Mouse (Mus musculus) MN1 (cell line): ENCODE measurements around the gene Foxm1.
A peak's percentile ranks its signal among the peaks of the same experiment; 100 is the strongest.
"Not testable (repeated sequence)": the region's sequence is repeated elsewhere in the genome, so short reads cannot be mapped to it uniquely, and the experiment has no call there.

Experiments used
- DNase-seq: peaks from one replicate; pipeline ENCODE4 v3.0.0-alpha.2; 2016; ENCODE audit warnings: low spot score

Foxm1 gene

DNA sequence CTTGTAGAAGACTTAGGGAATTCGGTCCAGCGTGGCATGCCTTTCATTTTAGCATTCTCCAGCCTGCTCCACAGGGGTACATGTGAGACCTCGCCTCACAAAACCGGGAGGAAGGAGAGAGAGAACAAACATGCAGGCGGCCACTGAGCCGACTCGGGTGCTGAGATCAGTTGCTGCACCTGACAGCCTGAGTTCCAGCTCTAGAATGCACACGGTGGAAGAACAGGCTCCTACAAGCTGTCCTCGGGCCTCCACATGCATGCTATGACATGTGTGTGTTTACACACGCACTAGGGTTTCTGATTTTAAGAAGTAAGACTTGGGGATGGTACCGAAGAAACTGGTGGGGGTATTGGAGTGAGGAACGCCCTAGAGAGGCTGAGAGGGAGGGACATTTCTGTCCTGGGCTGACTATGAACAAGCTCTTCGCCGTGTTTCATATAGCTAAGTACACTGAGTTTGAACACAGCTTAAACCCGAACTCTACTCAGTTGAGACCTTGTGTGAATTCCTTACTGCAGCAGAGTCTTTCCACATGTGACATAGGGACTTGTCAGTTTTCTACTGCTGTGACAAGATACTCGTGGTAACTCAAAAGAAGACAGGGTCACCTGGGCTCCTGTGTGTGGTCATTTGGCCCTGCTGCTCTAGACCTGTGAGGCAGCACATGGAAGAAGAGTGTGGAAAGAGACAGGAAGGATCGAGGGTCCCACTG is 13.8 kb downstream of the Foxm1 start:
- no peak for DNase-seq

DNA sequence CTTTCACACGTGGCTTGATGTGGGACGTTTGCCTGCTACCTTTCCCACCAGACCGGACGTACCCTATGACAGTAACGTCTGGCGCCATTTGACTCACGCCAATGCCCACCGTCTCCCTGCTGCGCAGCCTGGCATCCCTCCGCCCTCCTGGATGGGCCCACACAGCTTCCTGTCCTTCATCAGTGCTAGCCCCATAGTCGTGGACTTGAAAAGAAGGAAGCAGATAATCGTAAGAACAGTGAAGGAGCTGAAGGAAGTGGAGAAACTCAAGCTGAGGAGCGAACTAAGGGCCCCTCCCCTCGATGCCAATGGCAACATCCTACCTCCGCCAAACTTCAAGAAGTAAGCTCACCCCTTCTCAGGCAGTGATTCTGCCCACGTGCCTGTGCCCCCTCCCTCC is 16.9 kb downstream of the Foxm1 start:
- DNase-seq = no peak

DNA sequence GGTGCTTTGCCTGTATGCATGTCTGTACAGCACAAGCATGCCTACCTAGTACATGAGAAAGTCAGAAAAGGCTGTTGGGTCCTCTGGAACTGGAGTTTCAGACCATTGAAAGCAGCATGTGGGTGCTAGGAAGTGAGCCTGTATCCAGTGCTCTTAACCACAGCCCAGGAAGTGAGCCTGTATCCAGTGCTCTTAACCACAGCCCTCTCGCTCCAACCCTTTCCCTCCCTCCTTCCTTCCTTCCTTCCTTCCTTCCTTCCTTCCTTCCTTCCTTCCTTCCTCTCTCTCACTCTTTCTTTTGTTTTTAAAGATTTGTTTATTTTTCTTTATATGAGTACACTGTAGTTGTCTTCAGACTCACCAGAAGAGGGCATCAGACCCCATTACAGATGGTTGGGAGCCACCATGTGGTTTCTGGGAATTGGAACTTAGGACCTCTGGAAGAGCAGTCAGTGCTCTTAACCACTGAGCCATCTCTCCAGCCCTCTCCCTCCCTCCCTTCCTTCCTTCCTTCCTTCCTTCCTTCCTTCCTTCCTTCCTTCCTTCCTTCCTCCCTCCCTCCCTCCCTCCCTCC is 17.9 kb downstream of the Foxm1 start:
- DNase-seq = not testable (repeated sequence)

DNA sequence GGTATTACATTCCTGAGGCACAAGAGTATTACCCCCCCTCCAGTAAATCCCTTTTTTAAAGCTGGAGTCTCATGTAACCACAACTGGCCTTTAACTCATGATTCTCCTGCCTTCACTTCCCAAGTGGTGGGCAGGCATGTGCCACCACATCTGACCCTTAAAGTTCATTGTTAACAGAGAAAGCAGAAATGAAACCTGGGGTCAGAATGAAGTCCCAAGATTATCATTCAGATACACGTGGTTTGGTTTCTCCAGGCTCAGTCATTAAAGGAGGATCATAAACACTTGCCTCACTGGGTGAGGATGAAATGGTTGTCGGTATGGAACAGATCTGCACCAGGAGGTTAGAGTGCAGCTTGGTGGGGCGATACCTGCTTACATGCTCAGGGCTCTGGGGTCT is 18.5 kb downstream of the Foxm1 start:
- DNase-seq = no peak

DNA sequence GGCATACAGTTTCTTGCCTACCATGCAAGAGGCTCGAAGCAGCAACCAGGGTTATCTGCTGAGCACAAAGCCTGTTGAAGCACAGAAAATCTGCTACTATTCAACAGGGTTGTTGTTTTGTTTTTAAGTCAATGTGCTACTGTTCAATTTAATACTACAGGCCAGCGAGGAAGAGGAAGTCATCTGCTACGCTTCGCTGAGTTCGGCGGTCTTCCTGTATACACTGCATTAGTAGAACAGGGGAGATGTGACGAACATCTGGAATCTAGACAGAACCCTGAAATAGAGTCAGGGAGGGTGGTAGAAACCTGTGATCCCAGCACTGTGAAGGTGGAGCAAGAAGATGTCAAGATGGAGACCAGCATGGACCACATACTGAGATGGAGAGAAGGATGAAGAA is 21.0 kb downstream of the Foxm1 start:
- DNase-seq = no peak

DNA sequence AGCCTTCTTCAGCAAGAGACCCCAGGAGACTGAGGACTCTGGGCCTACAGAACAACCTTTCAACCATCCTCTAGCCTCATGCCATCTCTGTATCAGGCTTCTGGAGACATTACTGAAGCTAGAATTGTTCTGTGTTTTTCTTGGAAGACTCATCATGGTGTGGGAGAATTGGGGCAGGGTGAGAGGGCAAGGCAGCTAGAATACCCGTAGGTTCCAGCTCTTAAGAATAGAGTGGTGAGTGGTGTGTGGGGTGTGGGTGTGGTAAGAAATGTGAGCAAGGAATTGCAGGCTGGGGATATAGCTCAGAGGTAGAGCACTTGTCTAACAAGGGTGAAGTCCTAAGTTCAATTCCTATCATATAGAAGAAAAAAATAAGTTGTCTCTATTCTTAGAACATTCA is 22.3 kb downstream of the Foxm1 start:
- no peak for DNase-seq

DNA sequence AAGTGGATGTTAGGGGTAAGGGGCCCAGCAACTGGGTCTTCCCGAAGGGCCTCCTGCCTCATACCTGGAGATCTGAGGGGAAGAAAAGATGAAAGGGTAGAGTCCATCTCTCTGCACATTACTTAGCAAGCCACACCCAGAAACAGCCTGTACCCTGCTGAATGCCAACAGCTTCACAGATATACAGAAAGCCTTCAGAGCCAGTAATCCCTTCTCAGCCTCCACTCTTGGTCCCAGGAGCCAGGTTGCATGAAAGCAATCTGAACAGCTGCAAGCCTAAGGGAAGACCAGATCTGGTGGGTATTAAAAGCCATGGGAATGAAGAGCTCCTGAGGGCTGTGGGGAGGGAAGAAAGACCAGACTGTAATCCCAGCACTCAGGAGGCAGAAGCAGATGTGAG is 26.4 kb downstream of the Foxm1 start:
- DNase-seq = no peak

DNA sequence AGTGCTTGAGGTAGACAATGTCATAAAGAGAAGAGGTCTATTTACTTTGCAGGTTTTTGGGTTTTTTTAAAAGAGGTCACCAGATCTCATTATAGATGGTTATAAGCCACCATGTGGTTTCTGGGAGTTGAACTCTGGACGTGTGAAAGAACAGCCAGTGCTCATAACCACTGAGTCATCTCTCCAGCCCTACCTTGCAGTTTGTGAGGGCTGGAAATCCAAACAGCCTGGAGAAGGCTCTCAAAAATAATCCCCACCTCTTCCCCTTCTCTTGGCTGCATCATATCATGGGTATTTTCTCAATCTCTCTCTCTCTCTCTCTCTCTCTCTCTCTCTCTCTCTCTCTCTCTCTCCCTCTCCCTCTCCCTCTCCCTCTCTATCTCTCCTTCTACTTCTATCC is 27.9 kb downstream of the Foxm1 start:
- DNase-seq = no peak

DNA sequence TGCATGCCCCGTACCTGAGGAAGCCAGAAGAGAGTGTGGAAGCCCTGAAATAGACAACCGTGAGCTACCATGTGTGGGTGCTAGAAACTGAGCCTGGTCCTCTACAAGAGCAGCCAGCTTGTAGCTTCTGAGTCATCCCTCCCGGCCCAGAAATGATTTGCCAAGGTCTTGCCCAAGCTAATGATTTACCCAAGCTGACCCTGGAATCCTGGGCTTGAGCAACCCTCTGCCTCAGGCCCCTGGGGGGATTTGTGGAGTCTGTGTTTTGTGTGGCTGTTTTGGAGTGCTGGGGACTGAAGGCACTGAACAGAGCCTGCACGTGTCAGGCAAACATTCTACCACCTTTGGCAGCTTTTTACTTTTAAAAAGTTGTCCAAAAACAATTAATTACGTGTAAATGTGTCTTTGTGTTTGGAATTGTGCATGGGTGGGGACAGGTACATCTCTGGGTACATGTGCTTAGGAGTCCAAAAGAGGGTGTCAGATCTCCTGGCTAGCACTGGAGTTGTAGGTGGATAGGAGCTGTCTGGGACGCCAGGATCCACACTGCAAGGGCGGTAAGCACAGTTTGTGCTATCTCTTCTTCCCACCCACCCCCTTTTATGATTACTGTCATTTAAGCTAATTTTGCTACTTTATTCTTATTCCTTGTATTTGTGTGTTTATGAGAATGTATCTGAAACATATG is 35.0 kb downstream of the Foxm1 start:
- no peak for DNase-seq

DNA sequence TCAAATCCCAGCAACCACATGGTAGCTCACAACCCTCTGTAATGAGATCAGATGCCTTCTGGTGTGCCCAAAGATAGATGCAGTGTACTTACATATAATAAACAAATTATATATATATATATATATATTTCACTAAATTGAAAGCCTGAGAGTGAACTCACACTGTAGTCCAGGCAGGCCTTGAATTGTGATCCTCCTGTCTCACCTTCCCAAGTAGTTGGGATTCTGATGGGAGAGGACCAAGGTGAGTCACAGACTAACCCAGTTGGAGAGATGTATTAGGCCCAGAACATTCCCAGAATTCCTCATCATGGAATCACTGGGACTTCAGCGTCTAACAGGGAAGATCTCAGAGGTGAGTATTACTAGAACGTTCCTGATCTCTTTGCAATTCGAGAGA is 36.2 kb downstream of the Foxm1 start, which contains the start of gene Nrip2:
Gene Nrip2, plus strand, starts transcription at position 301 of the 400 bp plus-strand sequence.
- no peak for DNase-seq

DNA sequence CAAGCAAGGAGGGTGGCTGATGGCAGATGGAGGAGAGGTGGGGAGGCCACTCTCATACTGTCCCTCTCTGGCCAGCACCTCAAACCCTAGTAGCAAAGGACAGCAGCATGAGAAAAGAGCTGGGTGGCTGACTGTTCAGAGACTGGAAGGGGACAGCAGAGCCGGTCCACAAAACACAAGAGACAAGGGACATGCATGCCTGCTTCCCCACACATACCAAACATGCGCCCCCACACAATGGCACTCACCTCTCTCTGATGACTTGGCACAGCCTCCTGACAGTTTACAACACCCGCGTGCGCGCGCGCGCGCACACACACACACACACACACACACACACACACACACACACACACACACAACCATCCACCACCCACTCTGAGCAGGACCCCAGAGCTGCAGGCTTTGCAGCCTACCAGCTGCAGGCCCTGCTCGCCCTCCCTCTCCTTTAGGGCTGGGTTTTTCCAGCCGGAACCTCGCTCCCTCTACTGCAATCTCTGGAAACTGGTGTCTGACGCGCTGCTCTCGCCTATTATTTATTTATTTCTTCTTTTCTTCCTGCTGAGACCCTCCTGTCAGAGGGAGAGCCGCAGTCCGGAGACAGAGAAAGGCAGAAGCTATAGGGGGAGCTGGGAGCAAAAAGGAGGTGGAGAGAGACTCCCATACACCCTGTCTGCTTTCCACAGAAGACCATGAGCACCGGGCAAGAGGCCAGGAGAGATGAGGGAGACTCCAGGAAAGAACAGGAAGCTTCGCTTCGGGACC is 36.8 kb downstream of the Foxm1 start:
- DNase-seq = peak; percentile 64

DNA sequence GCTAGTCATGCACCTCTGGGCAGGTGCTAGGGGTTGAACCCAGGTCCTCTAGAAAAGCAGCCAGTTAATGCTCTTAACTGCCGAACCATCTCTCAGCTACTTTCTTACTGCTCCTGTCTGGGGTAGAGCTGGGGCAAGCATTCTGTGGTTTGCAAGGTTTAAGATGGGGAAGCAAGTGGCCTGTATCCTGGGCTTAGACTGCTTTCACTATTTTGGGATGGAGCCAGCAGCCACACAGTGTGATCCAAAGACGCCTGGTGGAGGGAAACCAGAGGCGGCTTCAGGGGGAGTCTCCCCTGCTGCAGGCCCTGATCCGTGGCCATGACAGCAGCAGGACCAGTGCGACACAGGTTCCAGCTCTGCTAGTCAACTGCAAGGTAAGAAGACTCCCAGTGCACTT is 41.9 kb downstream of the Foxm1 start:
- DNase-seq = no peak

DNA sequence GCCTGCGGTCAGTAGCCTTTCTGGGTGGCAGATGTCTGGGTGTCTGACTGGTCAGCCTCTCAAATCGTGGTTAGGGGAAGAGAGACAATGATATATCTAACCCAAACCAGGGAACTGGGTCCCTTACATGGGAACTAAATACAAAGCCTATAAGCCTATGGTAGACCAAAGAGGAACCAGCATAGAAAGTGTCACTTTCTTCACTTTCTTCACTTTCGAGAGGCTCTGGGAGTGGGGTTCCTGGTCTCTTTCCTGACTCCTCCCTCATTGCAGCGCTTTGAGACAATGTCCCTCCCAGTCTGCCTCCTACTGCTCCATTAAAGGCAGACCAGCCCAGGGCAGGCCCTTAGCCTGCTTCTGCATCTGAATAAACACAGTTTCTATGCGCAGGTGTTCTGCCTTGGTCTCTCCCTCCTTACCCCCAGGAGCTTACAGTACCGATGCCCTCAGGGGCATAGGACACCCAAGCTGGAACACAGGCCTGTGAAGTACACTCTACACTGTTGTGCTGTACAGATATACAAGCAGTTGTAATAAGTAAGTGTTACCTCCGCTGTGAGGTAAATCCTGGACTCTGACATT is 45.9 kb downstream of the Foxm1 start:
- no peak for DNase-seq

DNA sequence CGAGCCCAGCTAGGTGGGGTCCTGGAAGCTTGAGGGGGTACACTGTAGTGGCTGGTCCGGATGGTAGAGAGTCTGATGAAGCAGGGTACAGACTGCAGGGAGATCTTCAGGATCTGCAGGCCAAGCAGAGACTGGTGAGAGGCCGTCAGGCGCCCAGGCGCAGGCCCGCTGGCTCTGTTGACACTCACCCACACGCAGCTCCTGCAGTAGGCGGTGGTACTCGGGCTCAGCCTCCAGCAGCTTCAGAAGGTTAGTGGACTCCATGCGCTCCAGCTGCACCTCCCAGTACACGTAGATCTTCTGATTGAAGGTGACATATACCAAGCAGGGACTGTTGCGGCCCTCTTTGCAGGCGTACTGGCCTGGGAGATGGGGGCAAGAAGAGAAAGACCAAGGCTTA is 47.5 kb downstream of the Foxm1 start:
- DNase-seq = no peak

DNA sequence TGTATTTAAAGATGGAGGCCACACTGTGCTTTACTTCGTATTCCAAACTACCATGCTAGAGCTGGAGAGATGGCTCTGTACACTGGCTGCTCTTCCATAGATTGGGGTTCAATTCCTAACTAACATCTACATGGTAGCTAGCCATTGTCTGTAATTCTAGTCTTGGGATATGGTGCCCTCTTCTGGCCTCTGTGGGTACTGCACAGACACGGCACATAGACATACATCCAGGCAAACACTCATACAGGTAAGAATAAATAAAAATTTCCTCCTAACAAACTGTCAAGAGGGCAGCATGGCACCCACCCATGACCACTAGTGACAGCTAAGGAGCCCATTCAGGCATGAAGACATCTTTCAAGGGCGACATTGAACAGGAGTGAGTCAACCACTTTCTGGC is 48.3 kb downstream of the Foxm1 start:
- DNase-seq = peak; percentile 67

DNA sequence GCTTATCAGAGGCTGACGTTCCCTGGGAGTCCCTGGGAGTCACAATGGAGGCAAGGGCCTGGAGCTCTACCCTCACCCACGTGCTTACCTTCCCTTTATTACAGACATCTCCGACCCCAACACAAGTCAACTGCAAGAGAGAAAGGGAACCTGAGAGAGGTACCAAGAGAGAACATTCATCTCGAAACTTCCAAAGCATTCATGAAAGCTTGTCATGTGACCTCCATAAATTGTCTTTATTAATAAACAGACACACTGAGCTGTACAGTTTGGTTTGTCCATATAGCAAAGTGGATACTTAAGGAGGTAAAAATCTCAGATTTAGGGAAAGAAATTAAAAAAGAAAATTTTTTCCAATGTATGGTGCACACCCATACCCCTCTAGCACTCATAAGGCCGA is 53.4 kb downstream of the Foxm1 start:
- no peak for DNase-seq

DNA sequence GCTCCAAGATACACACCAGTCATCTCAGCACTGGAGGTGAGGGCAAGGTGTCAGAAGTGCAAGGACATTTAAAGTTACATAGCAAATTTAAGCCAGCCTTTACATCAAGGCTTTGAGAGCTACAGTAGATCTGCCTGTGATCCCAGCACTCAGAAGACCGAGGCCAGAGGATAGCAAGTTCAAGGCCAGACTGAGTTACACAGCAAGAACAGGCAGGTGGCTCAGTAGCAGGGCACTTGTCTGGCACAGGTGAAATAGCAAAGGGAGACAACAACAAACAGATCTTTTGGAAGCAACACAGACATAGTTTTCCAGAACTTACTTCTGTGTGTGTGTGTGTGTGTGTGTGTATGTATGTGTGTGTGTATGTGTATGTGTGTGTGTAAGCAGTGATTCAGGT is 55.3 kb downstream of the Foxm1 start:
- DNase-seq = no peak

DNA sequence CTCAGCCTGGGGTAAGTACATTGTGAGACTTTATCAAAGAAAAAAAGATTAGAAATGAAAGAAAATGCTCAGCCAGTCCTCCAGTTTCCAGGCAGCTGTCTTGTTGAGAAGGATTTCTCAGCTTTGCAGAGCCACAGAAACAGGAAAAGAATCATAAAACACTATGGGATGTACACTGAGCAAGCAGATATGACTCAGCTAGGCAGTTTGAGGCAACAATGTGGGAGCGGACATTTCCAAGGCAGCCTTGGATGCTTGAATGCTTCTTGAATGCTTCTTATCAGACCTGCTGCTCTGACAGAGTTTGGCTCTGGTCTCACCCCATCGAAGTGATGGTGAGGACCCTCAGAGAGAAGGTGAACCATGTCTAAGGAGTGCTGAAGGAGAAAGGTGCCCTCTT is 58.3 kb downstream of the Foxm1 start:
- DNase-seq = no peak

DNA sequence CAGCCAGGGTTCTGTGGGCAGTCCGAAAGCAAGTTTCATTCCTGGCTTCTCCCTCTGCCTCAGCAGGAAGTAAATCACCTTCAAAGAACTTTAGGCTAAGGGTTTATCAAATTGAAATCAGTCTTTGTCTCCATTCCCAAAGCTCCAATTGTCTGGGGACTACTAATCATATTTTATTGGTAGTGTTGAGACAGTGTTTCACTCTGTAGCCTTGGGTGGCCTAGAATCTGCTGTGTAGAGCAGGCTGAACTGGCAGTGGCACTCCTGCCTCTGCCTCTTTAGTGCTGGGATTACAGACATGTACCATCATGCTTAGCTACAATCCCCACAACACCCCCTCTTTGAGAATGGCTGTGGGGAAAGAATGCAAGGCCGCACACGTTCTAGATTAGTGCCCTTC is 58.7 kb downstream of the Foxm1 start:
- DNase-seq = no peak

DNA sequence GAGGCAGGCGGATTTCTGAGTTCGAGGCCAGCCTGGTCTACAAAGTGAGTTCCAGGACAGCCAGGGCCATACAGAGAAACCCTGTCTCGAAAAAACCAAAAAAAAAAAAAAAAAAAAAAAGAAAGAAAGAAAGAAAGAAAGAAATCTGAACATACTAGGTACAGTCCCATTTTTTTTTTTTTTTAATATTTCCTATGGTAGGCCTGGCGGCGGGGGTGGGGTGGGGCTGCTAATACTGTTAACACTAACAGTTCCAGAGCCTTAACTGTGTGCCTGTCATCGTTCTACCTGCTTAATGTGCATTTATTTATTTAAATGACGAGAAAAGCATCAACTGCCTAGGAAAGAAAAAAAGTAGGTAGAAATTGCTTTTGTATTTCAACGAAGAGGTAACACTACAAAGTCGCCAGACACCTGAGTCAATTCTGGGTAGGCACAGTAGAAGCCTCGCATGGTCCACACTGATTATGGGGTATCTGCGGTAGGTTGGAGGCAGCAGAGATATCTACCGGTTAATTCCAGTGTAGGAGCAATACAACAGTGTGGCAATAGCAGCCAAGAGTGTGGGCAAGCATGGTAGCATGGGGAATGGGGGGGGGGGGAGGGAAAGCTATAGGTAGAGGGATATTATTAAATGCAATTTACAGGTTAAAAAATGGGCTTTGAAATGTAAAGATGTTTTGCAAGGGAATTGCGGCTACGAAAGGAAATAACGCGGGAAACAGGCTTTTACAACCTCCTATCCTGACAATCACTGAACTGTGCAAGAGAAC is 60.9 kb downstream of the Foxm1 start:
- no peak for DNase-seq

DNA sequence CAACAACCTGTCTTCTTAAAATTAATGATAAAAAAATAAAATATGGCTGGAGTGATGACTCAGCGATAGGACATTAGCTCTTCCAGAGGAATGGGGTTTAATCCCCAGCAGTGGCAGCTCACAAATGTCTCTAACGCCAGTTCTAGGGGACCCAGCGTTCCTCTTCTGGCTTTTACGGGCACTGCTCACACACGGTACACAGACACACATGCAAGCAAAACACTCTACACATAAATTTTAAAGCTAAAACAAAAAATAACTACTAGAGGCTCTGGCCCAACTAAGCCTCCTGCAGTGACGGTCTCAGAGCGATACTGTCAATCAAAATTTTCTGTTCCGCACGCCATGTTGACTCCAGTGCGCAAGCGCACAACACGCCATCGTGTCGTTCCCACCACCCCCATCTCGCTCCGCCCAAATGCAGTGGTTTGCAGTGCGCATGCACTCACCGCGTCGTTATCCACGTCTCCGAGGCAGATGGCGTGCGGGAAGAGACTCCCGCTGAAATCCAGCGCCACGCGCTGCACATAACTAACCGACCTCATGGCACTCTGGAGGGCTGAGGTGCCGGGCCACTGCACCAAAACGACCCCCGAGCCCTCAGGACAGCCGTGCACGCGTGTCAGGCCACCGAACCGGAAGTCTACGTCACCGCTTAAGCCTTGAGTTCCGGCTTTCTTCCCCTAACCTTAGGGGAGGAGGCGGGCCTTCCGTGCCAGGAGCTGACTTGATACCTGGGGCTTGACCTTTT is 61.7 kb downstream of the Foxm1 start, which contains the start of gene Itfg2:
Gene Itfg2, minus strand, starts transcription at position 663 of the 751 bp plus-strand sequence.
- peak; percentile 96 for DNase-seq
